Mouse (Mus musculus) adrenal gland, adult 8-10 months (tissue): Measurements from ENCODE around the gene Tmem63b. TPM values are rescaled to one million over a fixed set of nuclear protein-coding genes. Genes with fewer than 3 reads are reported as not detected.
"Not testable (repeated sequence)": the region's sequence is repeated elsewhere in the genome, so short reads cannot be mapped to it uniquely, and the experiment has no call there.

Experiments
- DNase-seq: peaks from one replicate; pipeline ENCODE4 v3.0.0; 2022
- total RNA-seq, 4 experiments: library from RNA; stranded (reverse); gene quantifications; 2 replicates each; pipeline ENCODE4 v1.2.4; 2022

Gene Tmem63b
- total RNA-seq, 4 experiments from 2014 or later = 38.2 to 75.2 (median 53.9) TPM

- no peak for DNase-seq
Measured at GRCm38 (mm10) chr17:45671821-45672220, 14.9 kb downstream of the Tmem63b start.

GRCm38 (mm10) chr17:45667986-45668385 is 18.7 kb downstream of the Tmem63b start:
- DNase-seq = no peak

DNA sequence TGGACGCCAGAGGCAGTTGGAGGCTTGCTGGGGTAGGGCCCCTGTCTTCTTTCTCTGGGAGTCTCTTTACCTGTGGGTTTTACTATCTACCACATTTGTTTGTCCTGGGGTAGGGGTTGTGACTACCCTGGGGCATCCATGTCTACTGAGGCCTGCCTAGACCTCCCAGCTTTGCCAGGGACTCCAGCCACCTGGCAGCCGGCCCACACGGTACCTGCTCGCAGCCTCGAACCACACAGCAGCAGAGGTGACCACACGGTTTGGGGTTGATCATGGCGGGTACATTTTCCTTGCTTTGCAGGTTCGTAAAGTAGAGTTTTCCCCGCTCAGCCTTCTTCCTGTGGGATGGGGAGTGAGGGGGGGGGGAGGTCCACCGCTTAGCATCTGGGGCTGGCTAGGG is 19.2 kb downstream of the Tmem63b start:
- DNase-seq = no peak

DNA sequence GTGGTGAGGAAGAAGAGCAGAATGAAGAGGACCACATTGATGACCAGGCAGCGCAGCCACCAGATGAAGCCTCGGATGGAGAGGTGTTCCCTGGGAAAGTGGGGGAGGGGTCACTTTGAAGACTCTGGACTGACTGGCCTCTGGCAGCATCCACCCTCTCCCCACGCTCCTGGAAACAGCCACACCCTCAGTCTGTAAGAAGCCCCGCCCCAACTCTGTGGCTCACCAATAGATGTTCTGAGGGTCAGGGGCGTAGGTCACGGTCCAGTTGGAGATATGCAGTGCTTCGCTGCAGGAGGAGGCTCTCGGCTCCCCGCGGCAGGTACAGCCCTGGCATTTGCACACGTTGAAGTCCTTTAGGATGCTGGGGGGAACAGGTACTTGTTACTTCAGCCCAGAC is 20.6 kb downstream of the Tmem63b start:
- DNase-seq = no peak

- DNase-seq = no peak
Measured at GRCm38 (mm10) chr17:45664608-45665007, 22.1 kb downstream of the Tmem63b start.

- DNase-seq = no peak
Measured at GRCm38 (mm10) chr17:45663106-45663919, 23.4 kb downstream of the Tmem63b start.

DNA sequence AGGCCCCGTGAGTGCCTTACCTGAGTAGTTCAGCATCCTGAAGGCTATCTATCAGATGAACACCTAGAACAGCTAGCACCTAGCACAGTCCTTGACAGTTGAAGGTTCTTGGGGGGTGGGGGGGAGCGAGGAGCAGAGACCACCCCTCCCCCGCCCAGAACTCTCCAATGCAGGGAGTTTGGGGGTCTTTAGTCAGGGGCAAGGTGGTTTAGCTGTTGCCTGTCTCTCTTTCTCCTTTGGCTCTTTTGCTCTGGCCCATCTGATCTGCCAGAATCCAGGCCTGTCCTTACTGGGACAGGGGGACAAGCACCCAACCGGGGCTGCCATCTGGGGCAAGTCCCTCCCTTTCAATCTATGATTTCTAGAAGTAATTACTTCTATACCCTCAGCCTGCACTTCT is 27.5 kb downstream of the Tmem63b start, which contains the start of gene Capn11:
Gene Capn11, minus strand, starts transcription at position 101 of the 400 bp plus-strand sequence.
- DNase-seq = no peak

- DNase-seq = no peak
Measured at GRCm38 (mm10) chr17:45655820-45656219, 30.9 kb downstream of the Tmem63b start.

DNA sequence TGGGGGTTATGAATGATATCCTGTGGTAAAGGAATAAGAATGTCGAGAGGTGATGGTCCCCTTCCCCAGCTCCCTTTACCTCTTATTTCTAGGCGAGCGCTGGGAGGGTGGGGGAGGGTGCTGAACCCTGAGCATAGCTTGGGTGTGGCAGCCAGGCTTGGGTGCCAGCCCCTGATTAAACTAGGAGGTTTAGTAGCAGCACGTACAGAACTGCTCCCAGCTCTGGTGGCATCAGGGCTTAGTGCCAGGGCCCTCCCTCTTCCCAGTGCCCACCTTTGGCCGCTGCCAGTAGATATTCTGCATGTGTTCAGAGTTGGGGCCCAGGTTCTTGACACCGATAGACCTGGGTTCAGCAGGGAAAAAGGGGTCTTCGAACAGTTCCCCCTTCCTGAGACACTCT is 33.5 kb downstream of the Tmem63b start:
- no peak for DNase-seq

DNA sequence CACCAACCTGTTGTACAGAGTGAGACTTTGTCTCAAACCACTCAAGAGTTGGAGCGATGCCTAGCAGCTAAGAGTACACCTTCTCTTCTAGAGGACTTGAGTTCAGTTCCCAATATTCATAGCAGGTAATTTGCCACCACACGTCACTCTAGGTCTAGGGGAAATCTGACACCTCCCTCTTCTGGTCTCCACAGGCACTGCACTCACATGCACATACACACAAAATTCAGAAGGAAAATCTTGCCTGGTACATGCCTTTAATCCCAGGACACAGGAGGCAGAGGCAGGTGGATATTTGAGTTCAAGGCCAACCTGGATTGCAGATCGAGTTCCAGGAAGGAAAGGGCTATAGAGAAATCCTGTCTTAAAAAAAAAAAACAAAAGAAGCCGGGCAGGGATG is 42.5 kb downstream of the Tmem63b start:
- no peak for DNase-seq

DNA sequence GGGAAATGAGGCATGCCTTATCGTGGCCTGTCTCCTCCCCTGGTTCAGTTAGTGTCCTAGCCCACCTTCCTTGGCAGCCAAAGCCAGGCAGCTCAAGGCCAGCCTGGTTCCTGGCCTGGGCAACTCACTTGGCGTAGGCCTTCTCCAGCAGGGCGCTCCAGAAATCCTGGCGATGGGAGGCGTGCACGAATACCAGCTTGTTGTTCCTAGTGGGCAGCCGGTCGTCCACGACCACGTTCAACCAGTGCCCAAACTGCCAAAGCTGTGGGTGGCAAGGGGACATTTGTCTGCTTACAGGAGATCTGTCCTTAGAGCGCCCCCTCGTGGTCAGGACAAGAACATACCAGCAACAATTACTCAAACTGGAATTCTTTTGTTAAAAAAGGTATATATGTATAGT is 44.0 kb downstream of the Tmem63b start:
- peak; percentile 39 for DNase-seq

- no peak for DNase-seq
Measured at GRCm38 (mm10) chr17:45641981-45642380, 44.7 kb downstream of the Tmem63b start.

DNA sequence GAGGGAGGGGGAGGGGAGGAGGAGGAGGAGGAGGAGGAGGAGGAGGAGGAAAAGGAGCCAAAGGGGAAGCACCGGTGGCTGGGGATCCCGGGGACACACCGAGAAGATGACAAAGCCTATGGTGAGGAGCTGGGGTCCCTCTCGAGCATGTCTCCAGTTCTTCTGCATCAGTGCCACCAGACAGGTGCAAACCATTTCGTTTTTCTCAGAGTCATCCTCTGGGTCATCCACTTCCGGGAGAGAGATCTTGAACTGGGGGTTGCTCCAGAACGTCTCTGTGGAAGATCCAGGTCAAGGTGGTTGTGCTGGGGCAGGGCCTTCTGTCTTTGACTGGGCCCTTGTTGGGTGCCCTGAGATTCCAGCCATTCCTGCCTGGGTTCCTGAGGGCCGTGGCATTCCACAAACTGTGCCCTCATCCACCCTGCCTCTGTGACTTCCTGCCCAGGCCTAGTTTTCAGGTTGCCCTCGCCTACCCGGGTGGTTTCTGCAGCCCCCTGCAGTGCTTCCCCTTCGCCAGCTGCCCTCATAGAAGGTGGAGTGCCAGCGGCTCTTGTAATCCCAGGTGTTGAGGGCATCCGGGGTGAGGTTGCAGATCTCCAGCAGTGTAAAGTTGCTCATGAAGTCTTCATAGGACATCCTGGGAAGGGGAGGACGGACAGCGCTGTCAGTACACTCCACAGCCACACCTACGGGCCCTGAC is 48.0 kb downstream of the Tmem63b start:
- DNase-seq = no peak

DNA sequence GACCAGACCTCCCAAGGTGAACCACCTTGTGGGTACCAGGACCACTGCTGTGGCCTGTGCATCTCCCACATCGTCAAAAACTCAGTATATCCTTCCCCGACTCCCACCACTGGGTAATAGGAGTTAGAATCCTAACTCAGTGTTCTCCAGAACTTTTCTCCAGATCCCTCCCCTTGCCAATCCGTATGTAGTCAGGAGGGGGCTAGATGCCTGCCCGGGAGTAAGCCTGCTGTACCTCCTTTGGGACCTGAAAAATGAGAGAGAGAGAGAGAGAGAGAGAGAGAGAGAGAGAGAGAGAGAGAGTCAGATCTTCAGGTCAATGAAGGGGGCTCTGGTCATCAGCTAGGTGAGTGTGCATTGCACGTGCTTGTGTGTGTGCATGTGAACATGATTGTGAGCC is 52.7 kb downstream of the Tmem63b start:
- DNase-seq = no peak

DNA sequence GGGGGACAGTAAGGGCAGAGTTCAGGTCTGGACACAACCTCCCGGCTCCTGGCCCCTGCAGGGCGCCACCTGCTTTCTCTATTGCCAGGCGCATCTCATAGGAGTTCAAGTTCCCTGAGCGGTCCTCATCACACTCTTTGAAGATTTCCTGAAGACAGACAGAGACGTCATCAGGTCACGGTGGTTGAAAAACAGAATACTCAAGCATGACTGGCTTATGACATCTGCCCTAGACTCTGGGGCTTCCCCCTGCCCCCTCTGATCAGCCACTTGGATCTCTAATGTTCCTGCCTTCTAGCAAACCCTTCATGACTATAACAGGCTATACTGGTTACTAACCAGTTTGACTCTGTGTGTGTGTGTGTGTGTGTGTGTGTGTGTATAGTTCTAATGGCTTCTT is 54.8 kb downstream of the Tmem63b start:
- DNase-seq = no peak

- no peak for DNase-seq
Measured at GRCm38 (mm10) chr17:45630992-45631391, 55.7 kb downstream of the Tmem63b start.

DNA sequence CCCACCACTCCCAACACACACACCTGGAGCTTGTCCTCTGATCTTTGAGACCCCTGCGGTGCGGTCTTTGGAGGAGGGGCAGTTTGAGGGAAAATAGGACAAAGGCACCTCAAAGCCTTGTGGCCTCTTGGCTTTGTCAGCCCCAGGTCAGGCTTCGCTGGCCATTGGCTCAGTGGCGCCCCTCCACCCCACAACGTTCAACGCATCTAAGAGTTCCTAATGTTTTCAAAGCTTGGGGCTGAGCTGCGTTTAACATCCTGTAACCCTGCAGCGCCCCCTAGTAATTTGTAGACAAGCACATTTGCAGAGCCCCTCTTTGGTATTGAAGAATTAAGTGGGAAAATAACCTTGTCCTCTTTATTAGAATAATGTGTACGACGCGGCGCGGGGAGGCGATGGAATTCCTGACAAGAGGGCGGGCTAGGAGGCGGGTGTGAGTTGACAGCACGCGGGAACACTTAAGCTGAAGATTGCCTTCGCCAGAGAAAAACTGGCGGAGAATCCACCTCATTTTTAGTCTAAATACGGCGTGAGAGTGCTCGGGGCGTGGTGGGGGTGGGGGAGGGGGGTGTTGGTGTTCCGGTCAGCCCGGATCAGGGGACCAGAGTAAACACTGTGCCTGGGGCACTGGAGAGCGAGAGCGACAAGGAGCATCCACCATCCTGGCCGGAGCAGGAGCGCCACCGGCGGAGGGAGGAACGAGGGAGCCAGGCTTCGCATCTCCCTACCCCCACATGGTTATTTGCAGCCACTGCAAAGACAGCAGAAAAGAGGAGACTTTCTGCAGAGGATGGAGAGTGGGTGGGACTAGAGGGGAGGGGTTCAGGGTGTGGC is 56.6 kb downstream of the Tmem63b start:
- DNase-seq = peak; percentile 47

DNA sequence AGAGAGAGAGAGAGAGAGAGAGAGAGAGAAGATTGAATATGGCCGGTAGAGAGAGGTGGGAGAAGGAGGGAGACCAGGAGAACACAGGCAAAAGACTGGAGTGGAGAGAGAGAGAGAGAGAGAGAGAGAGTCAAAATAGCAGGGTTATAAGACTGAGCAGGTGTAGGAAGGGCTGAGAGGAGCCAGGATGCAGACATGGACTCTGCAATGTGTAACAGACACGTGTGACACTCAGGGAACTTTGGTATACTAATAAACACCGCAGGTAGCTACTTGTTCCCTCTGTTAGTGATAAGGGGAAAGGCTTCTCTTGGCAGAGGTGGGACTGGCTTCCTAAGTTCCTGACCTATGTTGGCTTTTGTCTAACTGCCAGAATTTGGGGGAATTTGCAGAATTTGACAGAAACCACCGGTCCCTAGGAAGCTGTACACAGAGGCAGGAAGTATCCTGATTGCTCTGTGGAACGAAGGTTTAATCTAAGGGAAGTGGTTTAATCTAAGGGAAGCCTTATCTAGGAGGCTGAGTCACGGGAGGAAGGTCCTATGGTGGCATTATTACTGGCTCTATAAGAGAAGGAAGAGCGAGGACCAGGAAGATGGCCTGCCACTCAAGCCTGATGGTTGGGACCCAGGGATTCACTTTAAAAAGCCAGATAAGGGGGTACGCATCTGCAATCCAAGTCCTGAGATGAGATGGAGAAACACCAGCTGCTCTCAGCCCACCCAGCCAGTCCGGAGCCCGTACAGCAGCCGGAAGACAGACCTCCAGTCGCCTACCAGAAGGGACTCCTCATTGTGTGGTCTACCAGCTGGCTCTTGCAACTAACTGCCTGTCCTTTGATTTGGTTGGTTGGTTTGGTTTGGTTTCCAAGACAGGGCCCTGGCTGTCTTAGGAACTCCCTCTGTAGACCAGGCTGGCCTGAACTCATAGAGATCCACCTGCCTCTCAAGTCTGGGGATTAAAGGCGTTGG is 57.5 kb downstream of the Tmem63b start:
- no peak for DNase-seq

DNA sequence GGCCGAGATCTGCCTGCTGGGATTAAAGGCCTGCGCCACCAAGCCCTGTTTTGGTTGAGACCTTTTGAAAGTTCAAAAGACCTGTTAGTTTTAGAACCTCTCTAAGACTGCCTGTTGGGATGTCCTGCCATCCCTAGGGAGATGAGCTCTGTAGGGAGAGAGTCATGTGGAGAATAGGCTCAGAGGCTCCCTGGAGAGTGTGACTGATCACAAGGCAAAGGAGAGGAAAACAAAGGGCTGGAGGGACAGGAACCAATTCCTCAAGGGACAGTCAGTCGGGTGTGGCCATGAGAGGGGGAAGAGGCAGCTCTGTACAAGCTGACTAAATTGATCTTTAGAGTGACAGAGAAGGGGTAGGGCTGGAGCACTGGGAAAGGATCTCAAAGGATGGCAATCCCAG is 58.5 kb downstream of the Tmem63b start:
- no peak for DNase-seq

- DNase-seq = peak; percentile 54
Measured at GRCm38 (mm10) chr17:45626577-45627134, 60.0 kb downstream of the Tmem63b start.

DNA sequence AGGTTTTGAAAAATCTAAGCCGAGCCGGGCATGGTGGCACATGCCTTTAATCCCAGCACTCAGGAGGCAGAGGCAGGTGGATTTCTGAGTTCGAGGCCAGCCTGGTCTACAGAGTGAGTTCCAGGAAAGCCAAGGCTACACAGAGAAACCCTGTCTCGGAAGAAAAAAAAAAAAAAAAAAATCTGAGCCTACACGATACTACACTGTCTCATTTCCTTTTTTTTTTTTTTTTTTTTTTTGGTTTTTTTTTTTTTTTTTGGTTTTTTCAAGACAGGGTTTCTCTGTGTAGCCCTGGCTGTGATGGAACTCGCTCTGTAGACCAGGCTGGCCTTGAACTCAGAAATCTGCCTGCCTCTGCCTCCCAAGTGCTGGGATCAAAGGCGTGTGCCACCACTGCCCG is 63.3 kb downstream of the Tmem63b start:
- not testable (repeated sequence) for DNase-seq
